Mouse (Mus musculus): ENCODE measurements around the gene Ubtfl1. TPM values are rescaled to one million over a fixed set of nuclear protein-coding genes. Genes with fewer than 3 reads are reported as not detected.
"Not testable (repeated sequence)": the region's sequence is repeated elsewhere in the genome, so short reads cannot be mapped to it uniquely, and the experiment has no call there.

The Ubtfl1 gene
- polyA plus RNA-seq (2012; ENCODE audit: insufficient read depth, insufficient read length, missing spikeins): 0.24 and 0.41 TPM in 2 replicates

- no peak within 1 kb of the TSS for H3K27ac ChIP-seq (ENCODE audit: insufficient read depth, low read depth, low read length)
- H3K4me3 ChIP-seq (ENCODE audit: insufficient read depth, low read length): no peak within 1 kb of the TSS
- no peak for TF ChIP-seq POLR2A (IDR thresholded peaks at IDR 0.05; ENCODE audit: borderline replicate concordance, low read depth, low read length)
- TF ChIP-seq CTCF (IDR thresholded peaks at IDR 0.05; ENCODE audit: low read depth, low read length): no peak
- no peaks in the 10 kb centered on the region for H3K4me1 ChIP-seq (ENCODE audit: control insufficient read depth, insufficient read depth, low read length)
Measured at GRCm38 (mm10) chr9:18404118-18404517, at the start of gene Ubtfl1. TSS of gene Ubtfl1 (plus strand) at chr9:18404418.

GRCm38 (mm10) chr9:18373026-18373425 lies 31.2 kb upstream of the Ubtfl1 start:
- H3K4me3 ChIP-seq (ENCODE audit: insufficient read depth, low read length); H3K27ac ChIP-seq (ENCODE audit: insufficient read depth, low read depth, low read length); H3K4me1 ChIP-seq (ENCODE audit: control insufficient read depth, insufficient read depth, low read length): not testable (repeated sequence)

- H3K4me1 ChIP-seq (ENCODE audit: control insufficient read depth, insufficient read depth, low read length): no peaks in the 10 kb centered on the region
- no peak for TF ChIP-seq POLR2A (IDR thresholded peaks at IDR 0.05; ENCODE audit: borderline replicate concordance, low read depth, low read length)
- no peak for TF ChIP-seq CTCF (IDR thresholded peaks at IDR 0.05; ENCODE audit: low read depth, low read length)
- H3K27ac ChIP-seq (ENCODE audit: insufficient read depth, low read depth, low read length): no peak overlapping the region
- H3K4me3 ChIP-seq (ENCODE audit: insufficient read depth, low read length): no peak overlapping the region
Measured at GRCm38 (mm10) chr9:18385782-18386181, 18.4 kb upstream of the Ubtfl1 start.

GRCm38 (mm10) chr9:18399629-18400028 lies 4.6 kb upstream of the Ubtfl1 start:
- no peaks in the 10 kb centered on the region for H3K4me1 ChIP-seq (ENCODE audit: control insufficient read depth, insufficient read depth, low read length)
- H3K4me3 ChIP-seq (ENCODE audit: insufficient read depth, low read length): no peak overlapping the region
- no peak overlapping the region for H3K27ac ChIP-seq (ENCODE audit: insufficient read depth, low read depth, low read length)
- TF ChIP-seq POLR2A (IDR thresholded peaks at IDR 0.05; ENCODE audit: borderline replicate concordance, low read depth, low read length) (no peak), CTCF (IDR thresholded peaks at IDR 0.05; ENCODE audit: low read depth, low read length) (no peak)

GRCm38 (mm10) chr9:18402895-18403294 lies 1.3 kb upstream of the Ubtfl1 start, which contains the start of gene Naalad2:
TSS of gene Naalad2 (minus strand) at chr9:18402995.
- H3K27ac ChIP-seq (ENCODE audit: insufficient read depth, low read depth, low read length); H3K4me1 ChIP-seq (ENCODE audit: control insufficient read depth, insufficient read depth, low read length); H3K4me3 ChIP-seq (ENCODE audit: insufficient read depth, low read length): not testable (repeated sequence)

GRCm38 (mm10) chr9:18412371-18412770 lies 8.2 kb downstream of the Ubtfl1 start:
- H3K4me1 ChIP-seq (ENCODE audit: control insufficient read depth, insufficient read depth, low read length); H3K4me3 ChIP-seq (ENCODE audit: insufficient read depth, low read length); H3K27ac ChIP-seq (ENCODE audit: insufficient read depth, low read depth, low read length): not testable (repeated sequence)

- TF ChIP-seq POLR2A (IDR thresholded peaks at IDR 0.05; ENCODE audit: borderline replicate concordance, low read depth, low read length) (no peak), CTCF (IDR thresholded peaks at IDR 0.05; ENCODE audit: low read depth, low read length) (no peak)
- Histone ChIP-seq H3K4me1 (ENCODE audit: control insufficient read depth, insufficient read depth, low read length) (no peaks in the 10 kb centered on the region), H3K4me3 (ENCODE audit: insufficient read depth, low read length) (no peak within 1 kb of the TSS), H3K27ac (ENCODE audit: insufficient read depth, low read depth, low read length) (no peak within 1 kb of the TSS)
Measured at GRCm38 (mm10) chr9:18430354-18430753, 26.1 kb downstream of the Ubtfl1 start, which contains the start of gene Mbd3l2. TSS of gene Mbd3l2 (plus strand) at chr9:18430654.

GRCm38 (mm10) chr9:18431687-18432086 lies 27.5 kb downstream of the Ubtfl1 start:
- no peaks in the 10 kb centered on the region for H3K4me1 ChIP-seq (ENCODE audit: control insufficient read depth, insufficient read depth, low read length)

GRCm38 (mm10) chr9:18456520-18456919 lies 52.3 kb downstream of the Ubtfl1 start:
- no peak overlapping the region for H3K27ac ChIP-seq (ENCODE audit: insufficient read depth, low read depth, low read length)
- no peak overlapping the region for H3K4me3 ChIP-seq (ENCODE audit: insufficient read depth, low read length)
- no peak for TF ChIP-seq POLR2A (IDR thresholded peaks at IDR 0.05; ENCODE audit: borderline replicate concordance, low read depth, low read length)
- TF ChIP-seq CTCF (IDR thresholded peaks at IDR 0.05; ENCODE audit: low read depth, low read length): no peak
- H3K4me1 ChIP-seq (ENCODE audit: control insufficient read depth, insufficient read depth, low read length): peaks cover 3% of the 10 kb centered on the region

More at GRCm38 (mm10) chr9:18431687-18432086, 27.5 kb downstream of the Ubtfl1 start:
- no peak overlapping the region for H3K27ac ChIP-seq (ENCODE audit: insufficient read depth, low read depth, low read length)
- no peak overlapping the region for H3K4me3 ChIP-seq (ENCODE audit: insufficient read depth, low read length)
- TF ChIP-seq CTCF (IDR thresholded peaks at IDR 0.05; ENCODE audit: low read depth, low read length) (no peak), POLR2A (IDR thresholded peaks at IDR 0.05; ENCODE audit: borderline replicate concordance, low read depth, low read length) (no peak)

Other genes starting within 250 kb of the Ubtfl1 start
- gene Chordc1, start 112.3 kb upstream of the Ubtfl1 start, polyA plus RNA-seq (2012; ENCODE audit: insufficient read depth, insufficient read length, missing spikeins): 52.3 and 66.3 TPM in 2 replicates
- gene Naalad2, start 1.4 kb upstream of the Ubtfl1 start, polyA plus RNA-seq (2012; ENCODE audit: insufficient read depth, insufficient read length, missing spikeins): not detected in 2 replicates
- not detected in 2 replicates for gene Mbd3l2, start 26.2 kb downstream of the Ubtfl1 start, polyA plus RNA-seq (2012; ENCODE audit: insufficient read depth, insufficient read length, missing spikeins)
- gene Zfp558, start 73.8 kb downstream of the Ubtfl1 start, polyA plus RNA-seq (2012; ENCODE audit: insufficient read depth, insufficient read length, missing spikeins): 0.69 and 1.4 TPM in 2 replicates
- not detected in 2 replicates for gene Mbd3l1, start 73.9 kb downstream of the Ubtfl1 start, polyA plus RNA-seq (2012; ENCODE audit: insufficient read depth, insufficient read length, missing spikeins)

Measured in bone marrow macrophage, adult 2 months (primary cell).